Mouse (Mus musculus) layer of hippocampus, adult 2 months (tissue): Measurements from ENCODE around the gene Usp7. TPM values are rescaled to one million over a fixed set of nuclear protein-coding genes. Genes with fewer than 3 reads are reported as not detected.

ENCODE experiments used
- DNase-seq, 2 experiments: peaks; one replicate each; pipeline ENCODE4 v3.0.0; 2022; ENCODE audit warnings: low spot score in 2 of 2
- H3K27ac ChIP-seq: fragments of 200-600 bp; 2 replicates; pipeline ENCODE4 v1.8.1; 2022
- H3K4me3 ChIP-seq: fragments of 200-600 bp; 2 replicates; pipeline ENCODE4 v1.8.1; 2022; ENCODE audit warnings: mild to moderate bottlenecking
- CTCF ChIP-seq: fragments of 200-600 bp; conservative IDR thresholded peaks from 2 replicates; pipeline ENCODE4 v1.8.1; 2022; ENCODE audit warnings: antibody characterized with exemption, mild to moderate bottlenecking, moderate library complexity
- total RNA-seq, 2 experiments: library from RNA; stranded (reverse); gene quantifications; 2 replicates each; pipeline ENCODE4 v1.2.3; 2021

The Usp7 gene
- total RNA-seq, 2 experiments from 2014 or later = 163 to 168 TPM

DNA sequence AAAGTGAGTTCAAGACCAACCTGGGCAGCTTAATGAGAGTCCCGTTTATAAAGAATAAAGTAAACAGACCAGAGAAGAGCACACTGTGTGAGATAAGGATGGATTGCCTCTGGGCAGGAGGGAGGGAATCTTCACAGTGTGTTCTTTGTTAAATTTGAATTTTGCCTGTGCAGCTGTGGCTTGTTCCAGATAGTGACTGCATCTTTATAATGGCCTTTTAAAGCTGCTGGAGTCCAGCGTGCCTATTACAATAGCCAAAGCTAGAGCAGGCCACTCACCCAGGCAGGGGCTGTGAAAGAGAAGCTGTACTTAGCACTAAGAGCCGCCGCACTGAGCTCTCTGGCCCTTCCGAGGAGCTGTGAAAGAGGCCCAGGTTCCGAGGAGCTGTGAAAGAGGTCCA, 146.6 kb downstream of the Usp7 start:
- DNase-seq = no peak
- Histone ChIP-seq H3K4me3 (no peak overlapping the region), H3K27ac (peak overlapping the region; percentile 65)
- TF ChIP-seq CTCF = no peak

DNA sequence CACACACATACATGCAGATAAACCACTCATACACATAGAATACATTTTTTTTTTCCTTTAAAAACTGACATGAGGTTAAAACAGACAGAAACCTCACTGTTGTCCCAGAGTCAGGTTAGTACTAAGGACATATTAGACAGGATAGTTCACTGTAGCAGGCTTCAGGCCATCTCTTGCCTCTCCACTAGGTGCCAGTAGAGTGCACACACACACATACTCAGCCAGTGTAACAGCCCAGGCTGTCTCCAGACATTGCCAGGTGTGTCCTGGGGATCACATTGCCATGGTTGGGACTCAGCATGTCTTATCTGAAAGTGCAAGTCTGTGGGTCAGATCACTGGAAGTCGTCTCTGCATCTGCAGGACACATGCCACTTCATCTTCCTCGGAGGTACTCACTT, 148.3 kb downstream of the Usp7 start:
- Histone ChIP-seq H3K4me3 (no peak overlapping the region), H3K27ac (no peak overlapping the region)
- DNase-seq = peak in 1 of 2 experiments; percentile 39
- TF ChIP-seq CTCF = peak; percentile 93

Other genes with a start within 250 kb of the Usp7 start
- gene Pmm2, start 154.6 kb downstream of the Usp7 start, total RNA-seq = 10 to 100 TPM; 34.9 to 35.9 TPM
- gene Tmem186, start 154.6 kb downstream of the Usp7 start, total RNA-seq = 10 to 100 TPM; 12.4 to 13.4 TPM
- 10 to 100 TPM; 22.1 to 22.4 TPM for gene Carhsp1, start 120.2 kb downstream of the Usp7 start, total RNA-seq
- not detected for gene Gm5767, start 111.5 kb downstream of the Usp7 start, total RNA-seq
- 100 to 1,000 TPM; 103 to 107 TPM for gene 1810013L24Rik, start 37.8 kb upstream of the Usp7 start, total RNA-seq